Mouse (Mus musculus): ENCODE measurements around the gene Crnkl1.
"Not testable (repeated sequence)": the region's sequence is repeated elsewhere in the genome, so short reads cannot be mapped to it uniquely, and the experiment has no call there.

Crnkl1 gene

DNA sequence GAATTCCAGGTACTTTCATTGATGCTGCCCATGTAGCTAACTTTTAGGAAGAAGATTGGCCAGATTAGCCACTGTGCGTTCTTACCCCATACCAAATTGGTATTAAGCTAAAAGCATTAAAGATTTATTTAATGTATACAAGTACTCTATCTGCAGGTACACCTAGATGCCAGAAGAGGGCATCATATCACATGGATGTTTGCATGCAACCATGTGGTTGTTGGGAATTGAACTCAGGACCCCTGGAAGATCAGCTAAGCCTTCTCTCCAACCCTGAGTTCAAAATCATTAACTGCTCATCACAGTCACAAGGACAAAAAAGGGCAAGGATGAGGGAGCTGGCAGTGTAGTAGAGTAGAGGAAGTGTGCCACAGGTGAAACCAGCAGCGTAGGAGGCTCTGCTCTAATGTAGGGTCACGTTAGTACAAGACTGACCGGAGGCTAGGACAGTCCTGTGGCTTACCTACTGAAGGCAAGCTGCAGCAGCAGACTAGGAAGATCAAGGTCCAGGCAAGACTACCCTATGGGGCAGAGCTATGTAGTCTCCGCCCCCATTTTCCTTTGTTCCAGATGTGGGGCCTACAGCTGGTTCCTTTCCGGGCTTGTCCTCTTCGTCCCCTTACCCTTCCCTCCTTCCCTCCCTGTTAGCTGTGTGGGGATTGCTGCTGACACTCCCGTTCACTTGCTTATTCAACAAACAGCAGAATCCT is 13.7 kb downstream of the Crnkl1 start:
- no peak for DNase-seq (ENCODE audit: low spot score)

DNA sequence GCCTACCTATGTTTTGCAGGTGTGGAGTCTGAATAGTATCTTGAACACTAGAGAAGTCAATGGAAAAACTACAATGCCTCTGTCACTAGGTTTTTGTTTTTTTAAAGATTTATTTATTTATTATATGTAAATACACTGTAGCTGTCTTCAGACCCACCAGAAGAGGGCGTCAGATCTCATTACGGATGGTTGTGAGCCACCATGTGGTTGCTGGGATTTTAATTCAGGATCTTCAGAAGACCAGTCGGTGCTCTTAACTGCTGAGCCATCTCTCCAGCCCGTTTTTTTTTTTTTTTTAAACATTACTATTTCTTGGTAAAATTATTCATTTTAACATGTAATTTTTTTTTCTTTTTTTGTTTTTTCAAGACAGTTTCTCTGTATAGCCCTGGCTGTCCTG is 28.9 kb downstream of the Crnkl1 start:
- not testable (repeated sequence) for DNase-seq (ENCODE audit: low spot score)

DNA sequence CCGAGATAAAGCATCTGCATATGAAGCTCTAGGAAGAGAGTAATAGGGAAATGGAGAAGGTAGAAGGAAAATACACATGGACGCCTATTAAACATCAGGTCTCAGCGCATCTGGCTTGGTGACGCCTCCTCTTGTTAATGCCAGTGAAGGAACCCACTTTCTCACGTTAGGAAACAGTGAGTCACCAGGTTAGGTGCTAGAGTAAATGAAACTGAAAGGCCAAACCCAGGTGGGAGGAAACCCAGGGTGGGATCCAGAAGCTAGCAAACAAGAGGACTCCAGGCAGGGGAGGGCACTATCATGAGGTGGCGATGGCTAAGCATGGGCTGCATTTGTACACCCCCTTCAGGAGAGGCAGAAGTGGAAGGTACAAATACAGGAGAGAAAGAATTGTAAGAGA is 29.7 kb downstream of the Crnkl1 start:
- DNase-seq (ENCODE audit: low spot score): no peak

DNA sequence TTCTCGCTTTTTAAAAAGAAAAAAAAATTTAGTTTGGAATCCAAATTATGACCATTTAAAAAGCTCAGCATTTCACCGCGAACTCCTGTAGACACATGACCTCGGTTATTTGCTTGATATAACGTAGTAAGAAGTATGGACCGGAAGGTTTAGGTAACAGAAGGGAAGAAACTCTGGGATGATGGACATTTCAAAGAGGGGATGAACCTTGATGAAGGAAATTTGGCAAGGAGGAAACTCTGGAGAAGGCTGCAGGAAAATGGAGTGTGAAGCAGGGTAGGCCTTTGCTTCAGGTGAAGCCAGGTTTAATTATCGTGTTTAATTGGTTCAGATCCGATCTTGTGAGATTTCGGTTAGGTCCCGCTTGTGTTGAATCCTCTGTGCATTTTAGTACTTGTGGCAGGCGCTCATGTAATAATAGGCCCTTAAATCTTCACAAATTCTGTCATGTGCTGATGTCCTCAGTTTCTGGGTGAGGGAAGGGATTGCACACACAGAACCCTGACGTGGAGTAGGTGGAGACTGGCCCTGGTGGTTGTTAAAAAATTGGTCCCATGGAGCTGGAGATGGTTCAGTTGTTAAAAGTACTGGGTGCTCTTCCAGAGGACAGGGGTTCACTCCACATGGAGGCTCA is 30.7 kb downstream of the Crnkl1 start:
- no peak for DNase-seq (ENCODE audit: low spot score)

DNA sequence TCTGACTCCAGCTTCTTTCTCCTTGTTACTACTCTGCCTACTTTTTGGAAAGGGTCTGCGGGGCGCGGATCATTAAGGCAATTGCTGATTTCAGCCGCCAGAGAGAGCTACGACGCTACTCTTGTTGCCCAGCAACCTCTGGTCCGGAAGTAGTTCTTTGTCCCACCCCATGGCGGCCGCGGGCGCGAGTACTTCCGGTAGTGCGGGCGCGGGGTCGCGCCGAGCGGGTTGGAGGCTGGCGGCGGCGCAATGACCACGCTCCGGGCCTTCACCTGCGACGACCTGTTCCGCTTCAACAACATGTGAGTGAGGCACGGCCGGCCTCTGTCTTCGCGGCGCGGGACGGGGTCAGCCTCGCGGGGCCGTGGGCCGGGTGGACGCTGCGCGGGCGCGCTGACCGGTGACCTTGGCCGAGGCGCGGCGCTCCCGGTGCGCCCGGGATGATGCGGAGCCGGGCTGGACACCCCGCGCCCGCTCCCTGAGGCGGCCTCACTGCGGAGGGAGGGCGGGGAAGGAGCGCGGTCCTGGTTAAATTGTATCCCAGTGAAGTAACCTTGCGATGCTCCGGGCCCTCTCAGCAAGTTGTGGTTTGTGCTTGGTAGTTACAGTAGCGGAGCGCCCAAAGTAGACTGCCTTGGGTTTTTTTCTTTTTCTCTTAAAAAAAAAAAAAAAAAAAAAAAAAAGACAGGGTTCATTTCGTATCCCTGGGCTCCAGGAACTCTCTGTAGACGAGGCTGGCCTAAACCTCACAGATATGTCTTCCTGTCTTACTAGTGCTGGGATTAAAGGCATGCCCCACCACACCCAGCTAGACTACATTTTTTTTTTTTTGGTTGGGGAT is 31.5 kb downstream of the Crnkl1 start:
- DNase-seq (ENCODE audit: low spot score): peak; percentile 57

DNA sequence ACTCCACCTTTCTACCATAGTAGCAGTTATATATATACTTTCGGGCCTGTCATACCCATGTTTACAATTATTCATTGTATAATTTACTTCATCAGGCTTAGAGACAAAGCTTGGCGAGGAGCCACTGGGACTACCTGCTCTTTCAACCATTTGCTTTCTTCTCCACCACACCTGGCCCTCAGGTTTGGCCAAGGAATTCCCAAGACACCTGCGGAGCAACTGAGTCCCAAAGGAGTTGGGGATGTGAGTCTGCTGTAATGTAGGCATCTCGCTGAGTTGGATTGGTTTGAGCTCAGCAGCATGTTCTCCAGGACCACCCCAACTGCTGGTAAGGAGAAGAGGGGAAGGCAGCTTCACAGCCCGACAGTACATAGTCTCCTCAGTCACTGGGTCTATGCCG is 33.0 kb downstream of the Crnkl1 start, which contains the start of gene Naa20:
TSS of gene Naa20 (plus strand) at position 239 of the 400 bp plus-strand sequence.
- no peak for DNase-seq (ENCODE audit: low spot score)

DNA sequence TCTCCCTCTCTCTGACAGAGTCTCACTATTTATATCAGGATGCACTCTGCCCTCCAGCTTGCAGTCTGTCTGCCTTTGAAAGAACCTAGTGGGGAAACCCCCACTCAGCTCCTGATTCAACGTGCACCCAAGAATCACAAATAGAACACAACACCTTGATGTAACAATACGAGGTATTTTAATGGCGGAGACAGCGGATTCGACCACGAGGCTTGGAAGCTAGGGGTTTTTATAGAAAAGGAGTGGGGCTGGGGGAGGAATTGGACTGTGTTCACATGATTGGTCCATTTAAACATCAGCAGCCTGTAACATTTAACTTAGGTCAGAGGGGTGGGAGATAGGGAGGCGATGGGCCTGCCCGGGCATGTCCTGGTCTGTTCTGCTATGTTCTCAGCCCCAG is 34.5 kb downstream of the Crnkl1 start:
- DNase-seq (ENCODE audit: low spot score): not testable (repeated sequence)

DNA sequence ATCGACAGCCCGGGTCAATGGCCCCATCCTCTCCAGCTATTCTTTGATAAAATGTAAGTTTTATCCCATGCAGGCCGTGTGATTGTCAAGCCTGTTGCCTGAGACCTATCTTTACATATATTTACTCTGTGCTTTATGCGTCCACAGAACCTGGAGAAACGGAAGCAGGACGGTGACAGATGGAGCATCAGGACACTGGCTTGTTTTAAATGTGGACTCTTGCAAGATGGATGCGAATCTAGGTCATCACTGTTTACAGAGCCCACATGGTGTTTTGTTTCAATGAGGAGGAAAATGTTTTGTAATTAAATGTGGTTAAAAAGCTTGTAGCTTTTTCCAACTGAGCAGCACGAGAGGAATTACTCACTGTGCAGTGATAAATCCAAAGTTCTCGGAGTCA is 36.7 kb downstream of the Crnkl1 start:
- DNase-seq (ENCODE audit: low spot score): no peak

DNA sequence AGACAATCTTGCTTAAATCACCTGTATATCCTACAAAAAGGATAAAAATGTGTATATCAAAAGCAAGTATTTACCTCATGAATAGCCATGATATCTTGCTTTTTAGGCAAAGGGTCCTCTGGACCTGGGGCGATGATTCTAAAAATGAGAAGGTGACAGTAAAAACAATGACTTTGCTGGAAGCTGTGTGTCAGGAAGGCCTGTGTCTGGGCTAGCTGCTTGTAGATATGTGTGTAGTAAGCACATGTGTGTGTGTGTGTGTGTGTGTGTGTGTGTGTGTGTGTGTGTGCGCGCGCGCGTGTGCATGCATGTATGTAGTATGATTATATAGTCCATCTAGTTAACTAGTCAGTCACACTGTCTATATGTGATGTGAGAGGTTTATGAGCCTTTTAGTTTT is 41.1 kb downstream of the Crnkl1 start:
- no peak for DNase-seq (ENCODE audit: low spot score)

DNA sequence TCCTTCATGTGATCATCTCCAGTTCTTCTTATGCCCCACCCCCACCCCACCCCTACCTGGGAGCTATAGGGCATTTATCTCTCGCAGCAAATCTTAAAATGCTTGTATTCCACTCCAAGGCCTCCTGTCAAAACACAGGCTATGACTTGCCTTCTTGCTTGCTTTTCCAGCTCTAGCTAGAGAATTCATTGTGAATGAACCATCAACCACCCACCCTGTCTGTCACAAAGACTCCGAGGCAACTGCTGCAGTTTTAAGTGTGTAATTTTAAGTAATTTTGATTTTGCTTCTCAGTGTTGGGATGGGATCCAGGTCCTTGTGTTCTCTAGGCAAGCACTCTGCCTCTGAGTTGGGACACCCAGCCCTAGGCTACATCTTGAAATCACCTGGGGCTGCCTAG is 44.2 kb downstream of the Crnkl1 start:
- DNase-seq (ENCODE audit: low spot score): no peak

DNA sequence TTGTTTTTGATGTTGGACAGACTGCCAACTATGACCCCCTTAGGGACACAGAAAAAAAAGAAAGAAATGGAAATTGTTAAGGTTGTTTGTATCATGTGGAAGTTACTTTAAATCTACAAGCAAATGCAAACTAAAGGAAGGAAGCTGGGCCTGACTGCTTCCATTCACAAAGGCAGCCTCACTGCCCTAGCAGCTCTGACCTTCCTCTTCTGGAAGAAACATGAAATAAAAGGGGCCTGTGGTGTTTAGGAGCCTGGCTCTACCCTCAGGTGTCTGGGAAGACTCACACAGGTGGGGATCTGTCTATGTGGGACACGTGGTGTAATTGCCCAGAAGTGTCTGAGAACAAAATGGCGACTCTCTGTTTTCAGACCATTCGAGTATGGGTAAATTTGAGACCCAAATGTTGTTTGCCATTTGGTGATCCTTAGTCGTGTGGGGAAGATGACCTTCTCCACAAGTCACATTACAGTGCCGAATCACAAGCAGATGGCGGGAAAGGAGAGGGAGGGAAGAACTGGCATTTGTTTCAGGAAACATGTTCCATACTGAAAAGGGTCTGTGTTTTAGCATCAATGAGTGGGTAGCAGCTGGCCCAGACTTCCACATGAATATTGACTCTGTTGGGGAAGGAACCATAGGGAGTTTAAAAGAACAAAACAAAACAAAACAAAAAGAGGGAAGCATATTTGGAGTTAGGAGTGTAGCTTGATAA is 45.9 kb downstream of the Crnkl1 start:
- DNase-seq (ENCODE audit: low spot score): no peak

DNA sequence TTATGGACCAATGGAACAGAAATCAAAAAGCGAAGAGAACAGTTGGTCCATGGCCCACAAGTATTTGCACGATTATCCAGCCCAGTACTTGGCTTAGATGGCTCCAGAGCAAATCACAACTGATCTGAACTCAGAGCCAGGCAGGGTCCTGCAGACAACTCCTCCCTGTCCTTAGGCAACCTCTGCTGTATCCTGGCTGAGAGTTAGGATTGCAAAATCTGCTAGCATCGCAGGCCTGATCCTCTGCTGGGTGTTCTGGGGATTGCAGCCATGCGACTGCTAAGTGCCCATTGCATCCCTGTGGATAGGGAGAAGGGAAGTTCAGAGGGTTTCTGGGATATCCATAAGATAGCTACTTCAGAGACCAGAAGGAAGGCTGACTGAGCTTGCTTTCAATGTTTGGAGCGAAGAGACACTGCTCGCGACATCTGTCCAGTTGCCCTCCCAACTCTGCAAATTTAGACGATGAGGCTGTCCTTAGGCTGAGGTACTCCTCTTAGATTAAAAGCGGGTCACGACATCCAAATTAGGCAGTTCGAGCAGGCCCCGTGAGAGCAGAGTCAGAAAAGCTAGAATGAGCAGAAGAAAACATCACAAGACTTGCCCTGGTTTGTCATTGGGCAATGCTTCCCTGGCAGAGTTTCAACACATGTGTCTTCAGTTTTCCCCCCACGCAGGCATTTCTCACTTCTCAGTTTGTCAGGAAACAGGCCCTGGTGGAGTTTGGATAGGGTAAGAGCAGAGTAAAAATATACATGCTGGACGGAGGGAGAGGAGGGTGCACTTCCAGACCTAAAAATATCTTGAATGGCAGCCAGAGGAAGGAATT is 46.7 kb downstream of the Crnkl1 start:
- DNase-seq (ENCODE audit: low spot score): no peak

DNA sequence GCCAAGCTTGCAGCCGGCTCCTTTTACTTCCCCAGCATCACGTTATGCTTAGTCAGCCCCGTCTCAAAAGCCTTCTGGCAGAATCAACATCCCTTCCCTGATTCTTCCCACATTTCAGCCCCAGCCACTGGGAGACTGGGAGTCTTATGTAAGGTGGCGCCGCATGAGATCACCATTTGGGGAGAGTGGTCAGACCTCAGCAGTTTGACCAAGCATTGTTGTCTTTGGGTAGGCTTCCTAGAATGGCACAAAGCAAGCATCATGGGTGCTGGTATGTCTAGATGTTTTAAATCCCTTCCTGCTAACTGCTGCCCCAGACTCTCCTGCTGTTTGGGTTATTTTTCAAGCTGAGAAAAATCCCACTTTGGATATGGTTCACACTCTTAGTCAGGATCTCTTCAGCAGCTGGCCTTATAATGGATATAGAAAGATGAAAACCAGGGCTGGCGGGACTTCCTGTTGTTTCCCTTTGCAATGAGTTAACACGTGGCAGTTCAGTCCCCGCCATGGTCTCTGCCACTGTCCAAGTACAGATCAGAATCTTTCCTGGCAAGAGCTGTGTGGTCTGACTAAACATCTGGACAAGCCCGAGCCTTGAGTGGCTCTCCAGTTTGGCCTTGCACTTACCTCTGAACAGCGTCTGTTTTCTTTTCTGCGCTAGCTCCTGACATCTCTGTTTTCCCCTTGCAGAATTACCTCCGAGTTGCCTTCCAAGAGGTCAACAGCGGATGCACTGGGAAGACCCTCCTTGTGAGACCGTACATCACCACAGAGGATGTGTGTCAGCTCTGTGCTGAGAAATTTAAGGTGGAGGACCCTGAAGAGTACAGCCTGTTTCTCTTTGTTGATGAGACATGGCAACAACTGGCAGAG is 49.7 kb downstream of the Crnkl1 start:
- DNase-seq (ENCODE audit: low spot score): no peak

DNA sequence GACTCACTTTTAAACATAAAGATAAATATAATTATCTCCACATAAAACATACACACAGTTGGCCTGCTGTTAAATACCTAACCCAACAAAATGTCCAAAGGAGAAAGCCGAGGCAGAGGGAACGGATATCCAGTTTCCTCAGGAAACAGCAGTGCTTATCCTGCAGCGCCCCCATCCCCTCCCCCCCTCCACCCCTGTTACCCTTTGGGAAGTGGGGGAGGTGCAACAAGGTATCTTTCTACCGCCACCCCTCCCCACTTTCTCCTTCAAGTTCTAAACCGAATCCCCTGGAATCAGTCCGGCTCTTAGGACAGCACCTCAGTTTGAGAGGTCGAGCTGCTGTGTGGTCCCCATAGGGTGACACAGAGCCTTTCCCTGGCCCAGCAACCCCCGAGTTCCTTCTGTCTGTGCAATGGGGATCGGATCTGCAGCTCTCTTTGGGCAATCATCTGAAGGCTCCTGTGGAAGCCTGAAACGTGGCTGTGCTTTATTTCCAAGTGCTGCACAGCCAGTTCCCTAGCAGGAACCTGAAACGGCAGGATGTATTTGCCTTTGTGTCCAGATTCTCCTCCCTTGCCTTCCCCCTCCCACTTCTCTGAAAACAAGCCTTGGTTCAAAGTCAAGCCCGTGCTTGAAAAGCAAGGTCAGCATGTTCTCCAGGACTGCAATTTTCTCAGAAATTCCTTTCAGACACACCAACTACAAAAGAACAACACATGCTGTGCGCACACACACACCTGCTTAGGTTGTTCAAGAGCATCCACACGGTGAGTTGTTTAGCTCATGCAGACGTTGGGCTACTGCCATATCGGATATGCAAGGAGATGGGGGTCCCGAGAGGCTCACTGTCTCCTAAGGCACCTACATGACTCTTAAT is 50.5 kb downstream of the Crnkl1 start:
- no peak for DNase-seq (ENCODE audit: low spot score)

DNA sequence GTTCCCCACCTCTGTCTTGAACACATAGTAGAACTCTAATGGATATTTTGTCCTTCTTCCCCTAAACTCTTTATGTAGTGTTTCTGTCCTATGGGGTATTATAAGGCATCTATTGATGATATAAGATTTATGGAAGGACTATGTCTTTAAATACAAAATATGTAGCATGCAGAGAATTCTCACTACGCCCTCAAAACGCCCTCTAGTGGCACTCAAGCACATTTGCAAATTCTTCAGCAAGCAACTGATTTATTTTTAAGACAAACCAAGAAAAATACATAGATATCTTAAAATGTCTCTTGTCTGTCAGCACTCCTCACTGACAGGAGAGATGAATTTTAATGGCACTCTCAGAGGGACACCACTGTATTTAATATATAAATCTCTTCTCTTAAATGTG is 52.4 kb downstream of the Crnkl1 start:
- DNase-seq (ENCODE audit: low spot score): no peak

DNA sequence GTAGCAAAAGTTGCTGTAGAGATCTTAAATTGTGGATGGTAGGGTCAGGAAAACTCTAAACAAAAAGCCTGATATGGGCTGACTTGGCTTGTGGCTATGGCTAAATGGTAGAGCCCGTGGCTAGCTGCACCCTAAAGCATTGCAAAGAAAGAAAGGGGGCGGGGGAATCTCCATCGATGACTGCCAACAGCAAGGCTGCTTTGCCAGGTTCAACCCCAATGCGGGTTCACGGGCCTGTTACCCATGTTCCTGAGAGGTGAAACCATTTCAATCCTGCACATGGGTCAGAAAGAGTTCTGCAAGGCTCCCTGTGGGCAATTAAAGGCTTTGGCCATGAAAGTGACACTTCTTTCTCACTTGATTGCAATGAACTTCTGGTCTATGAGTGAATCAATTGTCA is 52.9 kb downstream of the Crnkl1 start:
- no peak for DNase-seq (ENCODE audit: low spot score)

DNA sequence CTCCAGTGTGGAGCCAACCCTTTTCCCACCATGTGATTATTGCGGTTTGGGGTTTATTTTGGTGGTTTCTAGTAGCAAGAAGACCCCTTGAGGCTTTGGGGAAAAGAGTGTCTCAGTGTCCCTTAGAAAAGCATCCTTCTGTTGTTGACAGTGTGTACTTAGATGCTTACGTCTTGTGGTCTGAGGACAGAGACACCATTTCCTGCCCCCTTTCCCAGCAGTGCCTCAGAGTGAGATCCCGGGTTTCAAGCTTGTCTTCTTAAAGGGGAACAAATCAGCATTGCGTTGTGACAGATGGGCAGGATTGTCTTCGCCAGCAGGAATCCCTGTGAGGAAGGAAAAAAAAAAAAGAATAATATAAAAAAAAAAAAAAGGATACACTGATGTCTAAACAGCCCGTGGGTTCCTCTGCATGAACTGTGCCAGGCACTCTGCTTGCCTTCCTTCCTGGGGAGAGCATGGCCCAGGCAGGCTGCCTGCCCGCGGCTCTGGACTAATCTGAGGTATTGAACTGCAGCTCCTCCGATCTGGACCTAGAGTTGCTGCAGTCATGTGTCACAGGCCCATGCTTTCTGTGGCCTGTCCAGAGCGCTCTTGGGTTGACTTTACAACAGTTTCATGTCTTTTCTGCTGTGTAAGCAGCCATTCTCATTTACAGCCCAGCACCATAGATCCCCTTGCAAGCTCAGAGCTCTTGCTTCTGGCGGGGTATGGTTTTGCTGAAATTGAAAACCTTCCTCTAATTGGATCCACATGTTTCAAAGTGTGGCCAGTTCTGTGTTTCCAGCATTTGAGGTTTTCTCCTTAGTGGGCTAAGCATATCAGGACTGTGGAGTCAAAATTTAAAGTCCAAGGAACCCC is 53.7 kb downstream of the Crnkl1 start:
- DNase-seq (ENCODE audit: low spot score): no peak

DNA sequence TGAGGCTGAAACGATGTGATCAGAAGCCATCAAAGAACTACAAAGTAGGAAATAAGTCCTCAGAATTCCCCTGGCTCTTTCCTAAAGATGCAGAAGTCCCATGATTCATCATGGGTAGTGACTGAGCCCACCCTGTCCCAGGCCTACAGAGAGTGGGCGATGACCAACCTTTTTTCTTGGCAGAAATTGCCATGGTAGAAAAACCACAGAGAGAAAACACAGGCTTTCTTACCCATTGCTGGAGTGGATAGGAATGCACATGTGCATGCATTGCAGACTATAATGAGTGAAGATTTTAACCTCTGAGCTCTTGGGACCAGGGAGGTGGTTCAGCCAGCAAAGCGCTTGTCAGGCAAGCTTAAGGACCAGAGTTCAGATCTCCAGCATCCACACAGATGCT is 57.6 kb downstream of the Crnkl1 start:
- no peak for DNase-seq (ENCODE audit: low spot score)
